20 mouse cellular contexts compared by ENCODE assay signal in the genomic region with DNA sequence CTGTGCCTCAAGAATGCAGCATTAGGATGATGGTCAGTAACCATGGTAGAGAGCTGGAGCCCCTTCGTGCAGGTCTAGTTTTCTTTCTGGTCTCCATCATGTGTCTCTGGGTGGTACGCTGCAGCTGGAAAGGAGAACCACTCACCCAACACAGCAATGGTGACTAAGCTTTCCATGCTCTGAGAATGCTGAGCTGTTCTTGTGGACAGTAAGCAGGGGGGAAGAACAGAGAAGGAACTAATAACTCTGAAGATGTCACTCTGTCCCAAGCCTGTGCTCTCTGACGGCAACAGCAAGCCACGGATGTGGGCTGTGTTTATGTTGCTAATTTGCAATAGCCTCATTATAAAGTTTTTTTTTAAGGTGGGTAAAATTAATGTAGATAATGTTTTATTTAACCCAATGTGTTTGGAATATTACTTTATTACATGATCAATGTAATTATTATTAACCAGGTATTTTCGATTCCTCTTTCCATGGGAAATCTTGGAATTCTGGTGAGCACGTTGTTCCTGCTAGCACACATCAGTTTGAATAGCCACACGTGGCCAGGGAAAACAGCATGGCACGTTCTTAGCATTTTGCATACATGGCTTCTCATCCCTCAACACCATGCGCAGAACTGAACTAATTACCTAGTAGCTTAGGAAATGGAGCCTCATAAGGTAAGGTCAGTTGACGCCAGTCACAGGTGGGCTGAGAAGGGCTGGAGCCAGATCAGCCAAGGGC.
DNase-seq lines count a peak whose midpoint lies in the region; ATAC-seq lines count a peak whose summit lies in the region.
"Had no signal": no experiment of that assay in that cellular context is flagged by ENCODE, and none has a peak within 500 bp of the region (broad histone marks: within the 10 kb centered on the region; RNA-seq: fewer than 3 reads in every experiment).

No protein-coding gene starts in this region.

- peak; percentile 82 for ATAC-seq in megakaryocyte progenitor cell, adult 5-6 weeks (replicated peaks; ENCODE audit: poor library complexity)
- no peak for ATAC-seq in megakaryocyte-erythroid progenitor cell, adult 5-6 weeks (replicated peaks; ENCODE audit: low FRiP score, low TSS enrichment, poor library complexity, severe bottlenecking)
- ATAC-seq: forebrain, embryonic 14.5 days; intestine, embryonic 15.5 days had no signal

- peak; percentile 96 for DNase-seq in heart, adult 11 months
- no peak for DNase-seq in heart, postnatal 10 days
- DNase-seq in A20 (ENCODE audit: low read depth, low spot score) = peak; percentile 37
- no peak for DNase-seq in kidney, adult 11 months
- DNase-seq in cerebellum, adult 11 months = no peak
- DNase-seq: adrenal gland, postnatal 36 days; cerebellum, adult 9-10 months; gastrocnemius, postnatal 25 days; heart, postnatal 14 days; lung, adult 18-20 months; lung, postnatal 36 days; right cerebral cortex, postnatal 14 days had no signal

- H3K27ac ChIP-seq in brown adipose tissue, adult 24 weeks (replicated peaks; ENCODE audit: low read depth, low read length) = peak overlapping the region; percentile 51; the same call in 1 of the 2 replicates
- H3K27ac ChIP-seq: hindbrain, embryonic 13.5 days; intestine, embryonic 15.5 days; kidney, embryonic 15.5 days; midbrain, embryonic 12.5 days had no signal

- no peak overlapping the region for H3K4me3 ChIP-seq in brown adipose tissue, adult 24 weeks (ENCODE audit: insufficient read depth, low read depth, low read length)
- H3K4me3 ChIP-seq: hindbrain, embryonic 13.5 days; intestine, embryonic 15.5 days; kidney, embryonic 15.5 days; midbrain, embryonic 12.5 days had no signal

- H3K4me1 ChIP-seq in brown adipose tissue, adult 24 weeks (ENCODE audit: control insufficient read depth, insufficient read depth, insufficient read length, low read length) = no peaks in the 10 kb centered on the region
- H3K4me1 ChIP-seq: intestine, embryonic 15.5 days; midbrain, embryonic 12.5 days had no signal

- intact Hi-C loops in heart, postnatal 10 days (cut with DNase I) = no loop called here

Comparison
In these comparisons a context has a peak if more than half of its experiments do, and no peak if none do; other contexts are left out.
1. DNase-seq: peak in heart, adult 11 months (single experiment) and A20 (single experiment); none in heart, postnatal 10 days (0 of 2), kidney, adult 11 months (single experiment) and cerebellum, adult 11 months (single experiment).